Mouse (Mus musculus): ENCODE measurements at regions not wholly inside any gene's neighbourhood (a gene's known extent, or its start where the extent isn't known, plus 50 kb on each side); places are given as distances from the start of the nearest gene placed in this dataset.

- DNase-seq, result no peak
- intact Hi-C loops (cut with DNase I), result no loop called here
Observed at GRCm38 (mm10) chr13:60067325-60067724, 109.8 kb downstream of the Gas1 start.

DNA sequence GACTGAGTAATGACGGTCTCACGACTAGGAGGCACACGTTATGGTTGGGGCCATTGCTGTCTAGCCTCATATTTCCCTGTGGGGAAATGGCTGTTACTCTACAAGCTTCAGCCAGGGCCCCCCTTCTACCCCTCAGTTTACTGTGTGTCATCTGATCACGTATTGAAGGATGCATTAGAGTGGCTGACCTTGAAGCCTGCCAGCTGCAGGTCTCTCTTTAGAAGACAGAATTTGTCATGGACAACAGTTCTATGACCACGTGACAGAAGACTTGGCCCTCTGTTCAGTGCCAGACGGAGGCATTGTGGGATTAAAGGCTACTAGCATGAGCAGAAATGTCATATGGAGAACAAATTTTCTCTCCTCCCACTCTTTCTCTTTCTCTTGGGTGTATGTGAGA, 115.6 kb downstream of the Gas1 start:
- no peak for DNase-seq
- intact Hi-C loops (cut with DNase I), result no loop called here

DNA sequence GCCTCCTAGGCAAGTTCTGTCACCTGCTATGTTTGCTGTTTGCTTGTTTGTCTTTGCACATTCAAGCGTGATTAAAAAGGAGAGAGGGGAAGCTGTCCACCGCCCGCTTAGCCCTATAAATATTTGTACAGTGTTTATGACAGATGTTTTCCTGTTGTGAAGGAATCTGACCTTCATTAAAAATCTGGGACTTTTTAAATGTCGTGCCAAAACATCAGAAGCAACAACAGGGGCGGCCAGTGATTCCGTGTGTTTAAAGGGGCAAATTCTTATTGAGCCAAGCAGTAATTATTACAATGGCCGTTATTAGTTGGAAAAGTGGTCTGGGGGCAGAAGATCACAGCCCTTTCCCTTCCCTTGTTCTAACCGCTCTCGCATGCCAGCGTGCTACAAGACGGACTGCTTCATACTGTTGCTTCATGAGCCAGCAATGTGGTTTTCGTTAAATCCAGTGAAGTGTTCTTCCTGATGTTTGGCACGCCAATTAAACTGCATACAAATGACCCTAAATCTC, 119.3 kb downstream of the Gas1 start:
- intact Hi-C loops (cut with DNase I), result no loop called here
- DNase-seq, result no peak

- no peak for DNase-seq
- intact Hi-C loops (cut with DNase I), result no loop called here
Observed at GRCm38 (mm10) chr13:60054531-60054930, 122.6 kb downstream of the Gas1 start.

DNA sequence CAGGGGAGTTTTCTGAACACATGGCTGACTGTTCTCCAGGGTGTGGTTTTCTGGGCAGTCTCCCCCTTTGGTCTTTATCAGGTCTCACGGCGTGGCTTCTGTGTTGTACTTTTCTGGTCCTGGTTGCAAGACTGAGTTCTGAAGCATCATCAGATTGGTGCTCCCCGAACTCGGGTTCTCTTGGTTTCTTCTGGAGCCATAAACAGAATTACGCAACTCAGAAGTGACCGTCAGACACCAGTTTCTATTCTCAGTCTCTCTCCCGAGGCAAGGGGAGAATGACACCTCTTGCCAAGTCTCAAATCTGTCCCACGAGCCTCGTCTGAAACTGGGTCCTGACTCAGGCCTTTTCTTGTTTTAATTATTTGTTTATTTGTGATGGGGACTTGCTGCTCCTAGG, 123.1 kb downstream of the Gas1 start:
- DNase-seq, result no peak
- intact Hi-C loops (cut with DNase I), result no loop called here

DNA sequence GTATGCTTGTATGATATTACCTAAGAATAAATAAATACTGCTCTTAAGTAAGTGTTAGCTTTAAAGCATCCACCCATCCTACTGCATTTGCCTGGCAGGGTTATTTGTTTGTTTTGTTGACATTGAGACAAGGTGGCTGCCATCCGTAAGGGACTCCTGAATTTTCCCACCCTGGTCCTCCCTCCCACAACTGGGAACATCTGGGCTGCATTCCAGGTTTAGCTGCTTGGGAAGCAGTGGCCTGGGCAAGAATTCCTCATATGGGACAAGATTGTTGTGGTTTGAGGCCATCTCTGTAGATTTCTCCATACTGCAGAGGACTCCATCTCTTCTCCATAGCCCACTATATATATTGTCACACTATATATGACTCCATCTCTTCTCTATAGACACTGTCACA, 125.3 kb downstream of the Gas1 start:
- DNase-seq, result no peak
- intact Hi-C loops (cut with DNase I), result no loop called here

- intact Hi-C loops (cut with DNase I), result no loop called here
- no peak for DNase-seq
Observed at GRCm38 (mm10) chr13:60050799-60051580, 126.2 kb downstream of the Gas1 start.

DNA sequence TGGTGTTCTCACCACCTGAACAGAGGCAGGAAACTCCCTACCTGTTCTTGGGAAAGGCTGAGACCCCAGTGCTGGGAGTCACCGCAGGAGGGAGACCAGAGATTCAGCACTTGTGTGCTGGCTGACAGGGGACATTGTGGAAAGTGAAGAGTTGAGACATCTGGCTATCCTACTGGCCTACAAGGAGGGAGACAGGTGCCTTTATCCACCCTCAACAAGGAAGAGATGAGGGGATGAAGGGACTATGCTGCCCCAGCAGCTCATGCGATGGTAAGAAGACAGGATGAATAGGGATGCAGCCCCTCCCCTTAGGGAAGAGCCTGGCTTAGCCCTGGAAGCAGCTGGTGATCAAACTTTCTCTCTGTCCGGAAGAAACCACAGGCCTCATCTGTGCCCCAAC, 127.5 kb downstream of the Gas1 start:
- DNase-seq, result no peak
- intact Hi-C loops (cut with DNase I), result no loop called here

GRCm38 (mm10) chr13:60047791-60048730, 129.1 kb downstream of the Gas1 start:
- no peak for DNase-seq
- intact Hi-C loops (cut with DNase I), result no loop called here

- intact Hi-C loops (cut with DNase I), result no loop called here
- no peak for DNase-seq
Observed at GRCm38 (mm10) chr13:60045752-60046151, 131.4 kb downstream of the Gas1 start.

GRCm38 (mm10) chr13:60044876-60045275, 132.3 kb downstream of the Gas1 start:
- intact Hi-C loops (cut with DNase I), result no loop called here
- peak; percentile 10 for DNase-seq

DNA sequence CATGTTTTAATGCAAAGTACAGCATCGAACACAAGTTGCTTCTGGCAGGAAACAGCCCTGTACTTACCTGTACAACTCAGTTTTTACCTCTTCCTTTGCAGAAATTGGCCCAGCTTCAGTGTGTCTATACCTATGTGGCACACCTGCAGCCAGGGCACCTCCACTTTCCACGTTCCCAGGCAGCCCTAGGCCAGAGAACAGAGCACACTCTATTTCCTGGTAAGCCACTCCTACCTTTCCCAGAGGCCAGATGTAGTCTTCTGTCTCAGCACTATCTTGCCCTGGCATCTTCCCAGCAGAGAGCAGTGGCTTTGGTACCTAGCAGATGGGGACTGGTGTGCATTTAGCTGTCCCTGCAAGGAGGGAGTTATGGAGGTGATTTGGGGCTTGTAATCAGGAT, 134.7 kb downstream of the Gas1 start:
- intact Hi-C loops (cut with DNase I), result no loop called here
- no peak for DNase-seq

DNA sequence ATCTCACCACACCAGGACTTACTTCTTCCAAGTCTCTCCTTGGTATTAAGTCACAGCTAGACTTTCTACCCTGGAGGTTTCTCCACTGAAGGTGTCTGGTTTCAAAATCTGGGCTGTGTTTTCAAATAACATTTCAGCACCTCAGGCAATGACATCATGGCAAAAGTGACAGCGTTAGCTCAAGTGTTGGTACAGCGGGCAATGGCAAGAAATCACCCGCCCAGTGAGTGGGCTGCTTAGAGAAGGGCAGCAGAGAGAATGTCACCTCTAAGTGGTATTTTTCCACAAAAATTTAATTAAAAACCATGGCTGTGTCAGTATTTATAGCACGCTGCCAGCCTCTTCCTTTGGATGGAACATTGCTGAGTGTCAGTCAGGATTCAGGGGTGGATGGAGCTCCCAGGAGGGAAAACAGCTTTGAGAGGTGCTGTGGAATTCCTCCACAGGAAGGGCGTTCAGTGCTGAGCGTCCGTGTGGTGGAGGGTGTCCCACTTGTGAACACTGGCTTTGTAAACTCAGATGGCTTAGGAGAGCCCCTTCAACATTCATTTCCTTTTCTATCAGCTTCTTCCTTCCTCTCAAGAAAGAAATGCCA, 141.5 kb downstream of the Gas1 start:
- DNase-seq, result no peak
- intact Hi-C loops (cut with DNase I), result no loop called here

DNA sequence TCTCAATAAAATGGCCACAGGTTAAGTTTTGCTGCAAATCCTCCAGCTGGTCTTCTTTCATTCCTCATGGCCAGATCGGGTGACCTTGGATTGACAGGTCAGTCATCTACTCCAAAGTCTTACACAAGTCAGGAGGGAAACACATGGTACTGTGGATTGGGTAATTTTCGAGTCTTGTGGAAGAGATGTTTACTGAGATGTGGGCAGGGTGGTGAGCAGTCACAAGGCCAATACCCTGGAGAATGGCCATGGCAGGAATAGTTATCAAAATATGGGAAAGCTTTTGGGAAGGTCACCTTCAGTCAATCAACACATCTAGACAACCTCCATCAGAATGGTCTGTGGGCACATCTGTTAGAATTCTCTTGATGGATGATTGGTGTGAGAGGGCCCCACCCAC, 144.0 kb downstream of the Gas1 start:
- no peak for DNase-seq
- intact Hi-C loops (cut with DNase I), result no loop called here

- intact Hi-C loops (cut with DNase I), result no loop called here
- DNase-seq, result no peak
Observed at GRCm38 (mm10) chr13:60032586-60032985, 144.6 kb downstream of the Gas1 start.

GRCm38 (mm10) chr13:60029591-60029990, 147.6 kb downstream of the Gas1 start:
- DNase-seq, result peak; percentile 18
- intact Hi-C loops (cut with DNase I), result no loop called here

DNA sequence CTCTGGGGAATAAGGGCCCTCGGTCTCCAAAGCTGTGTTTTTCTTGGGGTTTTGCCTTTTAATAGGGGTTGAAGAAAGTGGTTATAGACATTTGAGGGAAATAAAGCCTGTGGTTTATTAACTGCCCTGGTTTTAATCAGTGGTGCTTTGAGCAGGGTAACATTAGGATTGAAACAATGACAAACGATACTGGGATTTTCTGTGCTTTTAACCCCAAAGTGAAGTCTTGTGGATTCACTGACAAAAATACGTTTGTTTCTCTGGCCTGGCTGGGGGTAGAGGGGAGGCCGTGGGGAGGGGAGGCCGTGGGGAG, 157.0 kb downstream of the Gas1 start:
- intact Hi-C loops (cut with DNase I), result no loop called here
- no peak for DNase-seq

- intact Hi-C loops (cut with DNase I), result no loop called here
- no peak for DNase-seq
Observed at GRCm38 (mm10) chr13:60019291-60020174, 157.6 kb downstream of the Gas1 start.

DNA sequence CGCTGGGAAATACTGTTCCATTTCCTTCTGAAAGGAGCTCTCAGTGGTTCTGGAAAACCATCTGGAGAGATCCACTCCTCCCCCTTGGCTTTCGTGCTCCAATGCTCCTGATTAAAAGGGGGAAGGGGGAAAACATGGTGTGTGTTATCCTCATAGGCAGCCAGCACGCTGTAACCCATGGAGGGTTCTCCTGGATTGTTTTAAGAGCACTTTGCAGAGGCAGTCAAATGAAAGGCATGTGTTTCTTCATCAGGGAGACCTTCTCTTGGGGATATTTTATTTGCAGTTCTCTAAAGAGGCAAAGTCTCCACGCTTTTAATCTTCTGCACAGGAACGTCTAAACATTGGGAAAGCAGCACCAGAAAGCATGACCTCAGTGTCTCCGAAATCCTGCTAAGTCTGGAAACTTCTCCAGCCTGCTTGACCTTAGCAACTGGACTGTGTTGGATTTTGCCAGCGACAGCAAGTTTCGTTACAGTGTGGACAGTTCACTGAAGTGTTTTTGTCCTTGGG, 161.3 kb downstream of the Gas1 start:
- intact Hi-C loops (cut with DNase I), result no loop called here
- no peak for DNase-seq

- DNase-seq, result peak; percentile 54
- intact Hi-C loops (cut with DNase I), result no loop called here
Observed at GRCm38 (mm10) chr13:60012046-60012813, 164.9 kb downstream of the Gas1 start.

Data from left cerebral cortex, postnatal 4 days (tissue).